Mouse (Mus musculus) mouse embryonic stem cell (cell line): ENCODE measurements around the gene Lrrtm3.

Experiments used
- in situ Hi-C, 2 experiments: fragments of 300-500 bp; cut with MboI; formaldehyde crosslinking; loops; 1 replicate in 1 of 2; 3 replicates in 1 of 2; pipeline ENCODE4 v1.14.3; 2019 to 2020; ENCODE audit warnings: low sequenced_read_pairs in 2 of 2, low pct_unique_long_range_greater_than_20kb in 1 of 2, mixed read lengths in 1 of 2; ENCODE audit not compliant: unreplicated experiment in 1 of 2

The Lrrtm3 gene

GRCm38 (mm10) chr10:63951481-63951880 lies 138.6 kb downstream of the Lrrtm3 start:
- in situ Hi-C loops, result no loop called here

GRCm38 (mm10) chr10:63950867-63951266 lies 139.2 kb downstream of the Lrrtm3 start:
- in situ Hi-C loops, result no loop called here

GRCm38 (mm10) chr10:63947266-63947665 lies 142.8 kb downstream of the Lrrtm3 start:
- in situ Hi-C loops, result no loop called here

- in situ Hi-C loops, result no loop called here
Measured at GRCm38 (mm10) chr10:63945534-63945933, 144.5 kb downstream of the Lrrtm3 start.

GRCm38 (mm10) chr10:63933946-63934345 lies 156.1 kb downstream of the Lrrtm3 start:
- in situ Hi-C loops, result no loop called here

GRCm38 (mm10) chr10:63927334-63927733 lies 162.7 kb downstream of the Lrrtm3 start, which contains the start of gene Gm10118:
TSS of gene Gm10118 (minus strand) at chr10:63927434.
- in situ Hi-C loops, result no loop called here

GRCm38 (mm10) chr10:63908878-63909277 lies 181.2 kb downstream of the Lrrtm3 start:
- in situ Hi-C loops, result loop anchor here in 1 of 2 experiments (25.0 kb wide), 1 partner anchor 322 kb away; no protein-coding TSS in a partner anchor

GRCm38 (mm10) chr10:63899891-63900290 lies 190.2 kb downstream of the Lrrtm3 start:
- in situ Hi-C loops, result loop anchor here in 1 of 2 experiments (25.0 kb wide), 1 partner anchor 313 kb away; no protein-coding TSS in a partner anchor

- in situ Hi-C loops, result no loop called here
Measured at GRCm38 (mm10) chr10:63894612-63895011, 195.5 kb downstream of the Lrrtm3 start.

- in situ Hi-C loops, result no loop called here
Measured at GRCm38 (mm10) chr10:63886449-63887088, 203.5 kb downstream of the Lrrtm3 start.

- in situ Hi-C loops, result no loop called here
Measured at GRCm38 (mm10) chr10:63880462-63880903, 209.6 kb downstream of the Lrrtm3 start.
